Mouse (Mus musculus): Measurements from ENCODE around the gene Kcnj1. TPM values are rescaled to one million over a fixed set of nuclear protein-coding genes. Genes with fewer than 3 reads are reported as not detected.

Kcnj1 gene
- not detected for polyA plus RNA-seq (2017; shearing (Covaris generic))

DNA sequence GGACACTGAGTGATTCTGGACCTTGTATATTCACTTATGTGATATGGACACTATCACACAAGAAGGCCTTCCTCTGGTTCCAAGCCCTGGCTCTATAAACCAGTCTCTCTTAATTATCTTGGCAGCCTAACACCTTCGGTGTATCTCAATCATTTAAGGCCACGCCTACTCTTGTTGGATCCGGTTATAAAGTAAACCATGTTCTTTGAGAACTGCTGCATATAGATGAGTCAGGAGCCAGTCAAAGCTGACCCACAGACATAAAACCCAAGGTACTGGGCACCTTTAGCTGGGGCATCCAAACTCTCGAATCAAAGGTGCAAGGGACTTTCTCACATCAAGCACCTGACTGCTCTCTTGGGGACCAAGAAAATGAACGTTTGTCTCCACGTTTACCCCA, at the start of gene Kcnj1:
Gene Kcnj1, plus strand, starts transcription at position 292 of the 400 bp plus-strand sequence.

DNA sequence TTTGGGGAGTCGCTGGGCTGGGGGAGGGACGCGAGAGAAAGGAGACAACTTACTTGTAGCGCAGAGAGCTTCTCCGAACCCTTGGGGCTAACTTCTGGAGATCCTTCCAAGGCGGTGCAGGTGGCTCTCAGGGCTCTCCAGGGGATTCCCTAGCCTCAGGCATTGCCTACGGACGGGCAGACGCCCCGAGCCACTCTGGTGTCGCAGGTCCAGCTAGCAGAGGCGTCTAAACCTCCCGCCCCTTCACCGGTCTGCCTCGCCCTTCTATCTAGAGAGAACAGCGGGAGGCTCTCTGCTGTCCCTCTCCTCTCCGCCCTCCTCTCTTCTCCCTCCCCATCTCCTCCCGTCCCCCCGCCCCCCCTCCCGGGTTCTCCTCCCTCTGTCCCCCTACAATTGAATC, 28.2 kb upstream of the Kcnj1 start, which contains the start of gene Kcnj5:
Gene Kcnj5, minus strand, starts transcription at position 300 of the 400 bp plus-strand sequence.

Other genes starting within 250 kb of the Kcnj1 start
- not detected for gene Kcnj5, start 28.1 kb upstream of the Kcnj1 start, polyA plus RNA-seq (2017; shearing (Covaris generic))
- 101 TPM for gene Fli1, start 170.4 kb downstream of the Kcnj1 start, polyA plus RNA-seq (2017; shearing (Covaris generic))